Mouse (Mus musculus): ENCODE results near the gene Pfdn6. TPM values are rescaled to one million over a fixed set of nuclear protein-coding genes. Genes with fewer than 3 reads are reported as not detected.

Pfdn6 gene
- polyA plus RNA-seq, 1 experiment from 2014 or later = 113 TPM

DNA sequence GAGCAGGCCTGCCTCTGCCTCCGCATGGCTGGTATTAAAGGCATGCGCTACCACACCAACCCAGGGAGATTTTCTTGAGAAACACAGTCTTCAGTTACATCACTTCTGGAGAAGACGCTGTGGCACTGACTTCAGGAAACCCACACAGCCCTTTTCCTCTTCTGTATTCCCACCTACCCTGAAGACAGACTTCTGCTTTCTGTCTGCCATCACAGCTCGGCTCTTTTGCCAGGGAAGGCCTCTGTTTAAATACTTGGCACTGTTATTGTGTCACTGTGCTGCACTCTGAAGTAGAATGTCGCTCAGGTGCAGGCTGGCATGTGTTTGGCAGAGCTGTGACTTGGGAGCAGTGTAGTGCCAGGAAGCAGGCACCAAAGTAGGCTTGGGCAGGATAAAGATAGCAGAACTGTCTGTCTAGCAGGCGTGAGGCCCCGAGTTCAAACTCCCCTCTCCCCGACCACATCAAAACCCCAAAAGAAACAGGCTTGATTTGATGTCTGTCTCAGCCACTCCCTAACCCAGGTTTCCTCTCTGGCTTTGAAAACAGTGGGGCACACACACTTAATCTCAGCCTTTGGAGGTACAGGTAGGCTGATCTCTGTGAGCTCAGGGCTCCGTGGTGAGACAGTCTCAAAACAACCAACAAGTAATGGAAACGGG, 7.4 kb upstream of the Pfdn6 start:
- H3K27ac ChIP-seq (replicated peaks) = no peak overlapping the region
- H3K4me3 ChIP-seq = no peak overlapping the region
- H3K4me1 ChIP-seq = peaks cover 31% of the 10 kb centered on the region
- no peaks in the 10 kb centered on the region for H3K27me3 ChIP-seq (replicated peaks)
- no peak overlapping the region for H3K4me2 ChIP-seq
- peaks cover 82% of the 10 kb centered on the region for H3K36me3 ChIP-seq
- ATAC-seq (ENCODE audit: extremely low read depth, insufficient number of reproducible peaks, low FRiP score, low TSS enrichment) = no peak
- H3K9me3 ChIP-seq = no peaks in the 10 kb centered on the region
- no peak overlapping the region for H3K9ac ChIP-seq
- WGBS = 83% methylated on average over 10 of the region's 10 CpGs

DNA sequence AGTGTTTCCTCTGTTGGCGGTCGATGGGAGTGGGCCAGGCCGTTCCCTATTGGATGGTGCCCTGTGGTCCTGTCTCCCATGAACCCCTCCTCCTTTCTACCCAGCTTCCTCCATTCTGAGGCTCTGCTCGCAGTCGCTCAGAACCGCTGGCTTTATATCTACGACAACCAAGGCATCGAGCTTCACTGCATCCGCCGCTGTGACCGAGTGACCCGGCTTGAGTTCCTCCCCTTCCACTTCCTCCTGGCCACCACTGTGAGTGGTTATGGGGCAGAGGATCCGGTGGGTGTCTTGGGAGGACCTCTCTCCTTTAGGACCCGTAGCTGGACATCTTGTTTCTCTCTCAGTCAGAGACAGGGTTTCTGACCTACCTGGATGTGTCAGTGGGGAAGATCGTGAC, 3.3 kb upstream of the Pfdn6 start:
- Histone ChIP-seq H3K27me3 (replicated peaks) (no peaks in the 10 kb centered on the region), H3K4me3 (no peak overlapping the region), H3K4me2 (no peak overlapping the region), H3K9ac (no peak overlapping the region), H3K4me1 (peaks cover 23% of the 10 kb centered on the region), H3K36me3 (peaks cover 63% of the 10 kb centered on the region), H3K9me3 (no peaks in the 10 kb centered on the region), H3K27ac (replicated peaks) (no peak overlapping the region)
- WGBS = 93% methylated on average over 15 of the region's 15 CpGs
- ATAC-seq (ENCODE audit: extremely low read depth, insufficient number of reproducible peaks, low FRiP score, low TSS enrichment) = no peak

GRCm38 (mm10) chr17:33941381-33941780, 1.2 kb upstream of the Pfdn6 start:
- no peak for ATAC-seq (ENCODE audit: extremely low read depth, insufficient number of reproducible peaks, low FRiP score, low TSS enrichment)
- H3K27ac ChIP-seq (replicated peaks) = no peak overlapping the region
- H3K4me3 ChIP-seq = peak overlapping the region; percentile 92
- peaks cover 23% of the 10 kb centered on the region for H3K4me1 ChIP-seq
- H3K27me3 ChIP-seq (replicated peaks) = no peaks in the 10 kb centered on the region
- H3K9me3 ChIP-seq = no peaks in the 10 kb centered on the region
- peak overlapping the region; percentile 95 for H3K4me2 ChIP-seq
- peaks cover 67% of the 10 kb centered on the region for H3K36me3 ChIP-seq
- peak overlapping the region; percentile 97 for H3K9ac ChIP-seq
- 50% methylated on average over 19 of the region's 19 CpGs for WGBS

DNA sequence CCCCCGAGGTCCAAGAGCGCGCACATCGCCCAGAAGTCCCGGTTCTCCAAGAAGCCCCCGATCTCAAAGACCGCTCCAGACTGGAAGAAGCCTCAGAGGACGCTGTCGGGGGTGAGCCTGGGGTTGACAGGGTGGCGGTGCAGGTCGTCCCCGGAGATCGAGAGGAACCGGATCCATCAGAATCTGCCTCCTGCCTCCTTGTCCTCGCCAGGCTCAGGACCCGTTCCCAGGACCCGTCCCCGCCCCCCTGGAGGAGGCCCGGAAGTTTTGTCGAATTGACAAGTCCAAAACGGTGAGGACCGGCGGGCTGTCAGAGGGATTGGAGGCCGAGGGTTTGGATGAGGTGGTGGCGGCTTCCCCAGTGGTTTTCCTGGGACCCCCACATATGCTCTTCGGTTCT, 838 bp upstream of the Pfdn6 start:
- no peak for ATAC-seq (ENCODE audit: extremely low read depth, insufficient number of reproducible peaks, low FRiP score, low TSS enrichment)
- Histone ChIP-seq H3K27me3 (replicated peaks) (no peaks in the 10 kb centered on the region), H3K9ac (peak overlapping the region; percentile 97), H3K4me3 (peak overlapping the region; percentile 92), H3K9me3 (no peaks in the 10 kb centered on the region), H3K4me2 (peak overlapping the region; percentile 95), H3K36me3 (peaks cover 67% of the 10 kb centered on the region), H3K27ac (replicated peaks) (no peak overlapping the region), H3K4me1 (peaks cover 23% of the 10 kb centered on the region)
- WGBS = 1% methylated on average over 26 of the region's 26 CpGs

DNA sequence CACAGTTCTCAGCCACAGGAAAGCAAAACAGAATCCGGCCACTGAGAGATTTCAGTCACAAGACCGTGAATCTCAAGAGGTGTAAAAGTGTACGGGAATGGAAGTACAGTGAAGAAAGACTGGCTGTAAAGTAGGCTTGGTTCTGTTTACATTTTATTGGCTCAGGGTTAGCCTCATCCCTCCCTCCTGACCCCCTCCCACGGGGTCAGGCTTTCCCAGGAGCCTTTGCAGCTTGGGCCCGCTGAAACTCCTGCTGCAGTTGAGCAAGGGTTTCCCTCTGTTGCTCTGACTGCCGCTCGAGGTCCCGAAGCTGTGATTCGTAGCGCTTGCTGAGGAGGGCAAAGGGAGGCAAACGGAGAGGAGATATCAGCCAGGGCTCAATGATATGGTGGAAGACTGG, 1.4 kb downstream of the Pfdn6 start:
- no peaks in the 10 kb centered on the region for H3K27me3 ChIP-seq (replicated peaks)
- WGBS = 77% methylated on average over 11 of the region's 11 CpGs
- peaks cover 67% of the 10 kb centered on the region for H3K36me3 ChIP-seq
- H3K4me2 ChIP-seq = peak overlapping the region; percentile 95
- H3K9me3 ChIP-seq = no peaks in the 10 kb centered on the region
- no peak for ATAC-seq (ENCODE audit: extremely low read depth, insufficient number of reproducible peaks, low FRiP score, low TSS enrichment)
- H3K4me1 ChIP-seq = peaks cover 23% of the 10 kb centered on the region
- no peak overlapping the region for H3K27ac ChIP-seq (replicated peaks)
- peak overlapping the region; percentile 92 for H3K4me3 ChIP-seq
- H3K9ac ChIP-seq = no peak overlapping the region

- peaks cover 23% of the 10 kb centered on the region for H3K4me1 ChIP-seq
- H3K4me2 ChIP-seq = no peak overlapping the region
- no peaks in the 10 kb centered on the region for H3K9me3 ChIP-seq
- no peak for ATAC-seq (ENCODE audit: extremely low read depth, insufficient number of reproducible peaks, low FRiP score, low TSS enrichment)
- H3K36me3 ChIP-seq = peaks cover 71% of the 10 kb centered on the region
- no peaks in the 10 kb centered on the region for H3K27me3 ChIP-seq (replicated peaks)
- H3K9ac ChIP-seq = no peak overlapping the region
- no peak overlapping the region for H3K27ac ChIP-seq (replicated peaks)
- WGBS = 79% methylated on average over 15 of the region's 15 CpGs
- H3K4me3 ChIP-seq = no peak overlapping the region
Measured at GRCm38 (mm10) chr17:33936993-33937392, 3.1 kb downstream of the Pfdn6 start.

GRCm38 (mm10) chr17:33935422-33936055, 4.6 kb downstream of the Pfdn6 start:
- Histone ChIP-seq H3K27me3 (replicated peaks) (no peaks in the 10 kb centered on the region), H3K9me3 (no peaks in the 10 kb centered on the region), H3K27ac (replicated peaks) (no peak overlapping the region), H3K4me3 (no peak overlapping the region), H3K4me1 (peaks cover 22% of the 10 kb centered on the region), H3K9ac (no peak overlapping the region), H3K4me2 (no peak overlapping the region), H3K36me3 (peaks cover 71% of the 10 kb centered on the region)
- WGBS = 83% methylated on average over 21 of the region's 21 CpGs
- no peak for ATAC-seq (ENCODE audit: extremely low read depth, insufficient number of reproducible peaks, low FRiP score, low TSS enrichment)

DNA sequence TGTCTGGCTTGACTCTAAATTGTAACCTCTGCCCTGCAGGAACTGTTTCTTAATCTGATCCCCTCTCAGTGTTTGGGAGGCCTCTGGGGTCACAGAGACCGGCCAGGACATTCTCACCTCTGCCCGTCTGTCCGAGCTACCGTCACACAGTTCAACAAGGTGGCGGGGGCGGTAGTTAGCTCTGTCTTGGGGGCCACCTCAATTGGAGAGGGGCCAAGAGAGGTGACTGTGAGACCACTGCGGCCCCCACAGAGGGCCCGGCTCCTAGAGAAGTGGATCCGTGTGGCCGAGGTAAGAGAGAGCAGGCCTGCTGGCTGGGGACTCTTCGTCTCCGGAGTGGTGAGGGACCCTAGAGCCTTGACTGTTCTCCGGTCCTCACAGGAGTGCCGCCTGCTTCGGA, 7.2 kb downstream of the Pfdn6 start:
- Histone ChIP-seq H3K4me1 (peaks cover 22% of the 10 kb centered on the region), H3K4me2 (no peak overlapping the region), H3K4me3 (no peak overlapping the region), H3K27me3 (replicated peaks) (no peaks in the 10 kb centered on the region), H3K27ac (replicated peaks) (no peak overlapping the region), H3K9me3 (no peaks in the 10 kb centered on the region), H3K36me3 (peaks cover 62% of the 10 kb centered on the region), H3K9ac (no peak overlapping the region)
- WGBS = 90% methylated on average over 15 of the region's 15 CpGs
- ATAC-seq (ENCODE audit: extremely low read depth, insufficient number of reproducible peaks, low FRiP score, low TSS enrichment) = no peak

- H3K36me3 ChIP-seq = peaks cover 63% of the 10 kb centered on the region
- H3K9ac ChIP-seq = no peak overlapping the region
- peaks cover 25% of the 10 kb centered on the region for H3K4me1 ChIP-seq
- no peak overlapping the region for H3K4me2 ChIP-seq
- ATAC-seq (ENCODE audit: extremely low read depth, insufficient number of reproducible peaks, low FRiP score, low TSS enrichment) = no peak
- H3K27me3 ChIP-seq (replicated peaks) = no peaks in the 10 kb centered on the region
- 84% methylated on average over 14 of the region's 14 CpGs for WGBS
- H3K4me3 ChIP-seq = no peak overlapping the region
- no peaks in the 10 kb centered on the region for H3K9me3 ChIP-seq
- H3K27ac ChIP-seq (replicated peaks) = no peak overlapping the region
Measured at GRCm38 (mm10) chr17:33932448-33932847, 7.7 kb downstream of the Pfdn6 start.

DNA sequence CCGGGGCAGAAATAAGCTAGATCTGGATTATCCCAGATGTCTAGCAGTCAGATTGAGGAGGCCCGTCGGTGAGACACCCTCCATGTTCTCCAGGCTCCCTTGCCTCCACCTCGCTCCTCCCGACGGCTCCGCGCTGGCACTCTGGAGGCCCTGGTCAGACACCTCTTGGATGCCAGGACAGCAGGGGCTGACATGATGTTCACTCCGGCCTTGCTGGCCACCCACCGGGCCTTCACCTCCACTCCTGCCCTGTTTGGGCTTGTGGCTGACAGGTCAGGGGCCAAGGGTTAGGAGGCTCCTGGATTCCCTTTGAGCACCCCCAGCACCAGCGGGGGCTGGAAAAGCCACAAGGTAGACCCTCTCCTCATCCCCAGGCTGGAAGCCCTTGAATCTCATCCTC, 8.2 kb downstream of the Pfdn6 start:
- H3K9ac ChIP-seq = no peak overlapping the region
- peaks cover 25% of the 10 kb centered on the region for H3K4me1 ChIP-seq
- no peaks in the 10 kb centered on the region for H3K27me3 ChIP-seq (replicated peaks)
- ATAC-seq (ENCODE audit: extremely low read depth, insufficient number of reproducible peaks, low FRiP score, low TSS enrichment) = no peak
- 86% methylated on average over 11 of the region's 11 CpGs for WGBS
- H3K36me3 ChIP-seq = peaks cover 63% of the 10 kb centered on the region
- H3K4me3 ChIP-seq = no peak overlapping the region
- H3K27ac ChIP-seq (replicated peaks) = no peak overlapping the region
- no peaks in the 10 kb centered on the region for H3K9me3 ChIP-seq
- H3K4me2 ChIP-seq = no peak overlapping the region

- ATAC-seq (ENCODE audit: extremely low read depth, insufficient number of reproducible peaks, low FRiP score, low TSS enrichment) = no peak
- 39% methylated on average over 18 of the region's 18 CpGs for WGBS
- H3K27me3 ChIP-seq (replicated peaks) = no peaks in the 10 kb centered on the region
- H3K9me3 ChIP-seq = no peaks in the 10 kb centered on the region
- peak overlapping the region; percentile 100 for H3K4me2 ChIP-seq
- H3K4me1 ChIP-seq = peaks cover 25% of the 10 kb centered on the region
- H3K9ac ChIP-seq = peak overlapping the region; percentile 98
- H3K4me3 ChIP-seq = peak overlapping the region; percentile 96
- peaks cover 61% of the 10 kb centered on the region for H3K36me3 ChIP-seq
- no peak overlapping the region for H3K27ac ChIP-seq (replicated peaks)
Measured at GRCm38 (mm10) chr17:33931159-33931866, 8.8 kb downstream of the Pfdn6 start.
